Mouse (Mus musculus) cerebellum, adult 9-10 months (tissue): ENCODE data around the gene Klf9.

Experiments used
- DNase-seq: peaks from one replicate; pipeline ENCODE4 v3.0.0; 2022

Klf9 gene

GRCm38 (mm10) chr19:23164651-23165240 is 23.7 kb downstream of the Klf9 start:
- peak; percentile 45 for DNase-seq

GRCm38 (mm10) chr19:23166550-23167284 is 25.7 kb downstream of the Klf9 start:
- DNase-seq: no peak

DNA sequence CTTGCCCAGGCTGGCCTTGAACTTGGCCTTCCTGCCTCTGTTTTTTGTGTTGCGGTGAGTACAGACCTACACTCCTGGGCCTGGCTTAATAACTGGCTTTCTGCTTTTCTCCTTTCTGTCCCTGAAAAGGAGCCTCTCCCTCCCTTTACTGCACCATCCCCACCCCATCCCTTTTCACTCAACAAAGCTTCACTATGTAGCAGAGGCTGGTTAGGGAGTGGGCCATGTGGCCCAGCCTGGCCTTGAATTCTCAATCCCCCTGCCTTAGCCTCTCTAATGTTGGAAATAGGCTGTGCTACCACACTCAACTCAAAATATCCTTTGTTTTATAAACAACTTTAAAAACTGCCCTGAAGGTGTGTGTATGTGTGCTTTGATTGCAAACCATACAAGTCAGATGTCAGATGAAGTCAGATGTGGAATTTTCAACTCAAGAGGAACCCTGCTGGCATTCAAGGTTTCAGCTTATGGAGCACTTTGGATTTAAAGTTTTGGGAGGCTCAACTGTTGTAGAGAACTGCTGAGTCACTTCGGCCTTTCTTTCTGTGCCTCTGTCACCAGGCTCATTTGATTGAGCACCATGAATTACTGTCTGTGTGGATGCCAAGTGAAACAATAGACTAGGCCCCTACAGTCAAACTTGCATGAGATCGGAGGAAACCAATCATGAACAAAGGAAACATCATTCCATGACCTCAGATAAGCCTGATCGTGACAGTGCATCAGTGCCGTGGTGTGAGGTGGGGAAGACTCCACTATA is 28.1 kb downstream of the Klf9 start:
- DNase-seq: no peak

- no peak for DNase-seq
Observed at GRCm38 (mm10) chr19:23169659-23170050, 28.6 kb downstream of the Klf9 start.

- peak; percentile 80 for DNase-seq
Observed at GRCm38 (mm10) chr19:23170476-23170875, 29.4 kb downstream of the Klf9 start.

- DNase-seq: no peak
Observed at GRCm38 (mm10) chr19:23171136-23171535, 30.1 kb downstream of the Klf9 start.

GRCm38 (mm10) chr19:23175090-23175489 is 34.1 kb downstream of the Klf9 start:
- DNase-seq: no peak

GRCm38 (mm10) chr19:23175511-23175910 is 34.5 kb downstream of the Klf9 start:
- no peak for DNase-seq

GRCm38 (mm10) chr19:23178533-23178932 is 37.5 kb downstream of the Klf9 start:
- DNase-seq: no peak

- no peak for DNase-seq
Observed at GRCm38 (mm10) chr19:23183493-23183892, 42.5 kb downstream of the Klf9 start.

DNA sequence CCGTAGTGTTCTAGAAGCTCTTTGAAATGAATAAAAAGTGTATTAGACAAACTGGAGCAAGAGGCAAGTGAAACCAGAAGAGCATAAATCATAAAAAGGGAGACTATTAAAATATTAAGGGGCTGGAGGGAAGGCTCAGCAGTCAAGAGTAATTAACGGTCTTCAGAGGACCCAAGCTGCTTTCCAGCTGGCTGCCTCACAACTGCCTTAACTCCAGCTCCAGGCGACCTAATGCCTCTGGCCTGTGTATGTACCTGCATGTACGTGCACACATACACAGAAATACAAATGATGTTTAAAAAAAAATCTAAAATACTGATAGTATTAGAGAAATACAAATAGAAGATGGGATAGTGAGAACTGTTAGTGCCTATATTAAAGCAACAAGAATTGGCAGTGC is 43.0 kb downstream of the Klf9 start:
- no peak for DNase-seq

GRCm38 (mm10) chr19:23187732-23188131 is 46.7 kb downstream of the Klf9 start:
- DNase-seq: no peak

DNA sequence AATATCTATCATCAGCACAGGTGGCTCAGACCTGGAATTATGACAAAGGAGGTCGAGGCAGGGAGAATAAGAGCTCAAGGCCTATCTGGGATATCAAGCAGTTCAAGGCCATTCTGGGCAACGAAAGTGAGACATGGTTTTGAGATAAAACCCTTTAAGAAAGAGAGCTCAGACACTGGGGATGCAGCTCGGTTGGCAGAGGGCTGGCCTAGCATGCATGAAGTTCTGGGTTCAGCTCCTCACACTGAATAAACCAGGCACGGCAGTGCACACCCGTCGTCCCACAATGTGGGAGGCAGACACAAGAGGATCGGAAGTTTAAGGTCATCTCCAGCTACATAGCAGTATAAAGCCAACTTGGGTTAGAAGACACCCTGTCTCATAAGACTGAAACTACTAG is 48.0 kb downstream of the Klf9 start:
- DNase-seq: no peak

DNA sequence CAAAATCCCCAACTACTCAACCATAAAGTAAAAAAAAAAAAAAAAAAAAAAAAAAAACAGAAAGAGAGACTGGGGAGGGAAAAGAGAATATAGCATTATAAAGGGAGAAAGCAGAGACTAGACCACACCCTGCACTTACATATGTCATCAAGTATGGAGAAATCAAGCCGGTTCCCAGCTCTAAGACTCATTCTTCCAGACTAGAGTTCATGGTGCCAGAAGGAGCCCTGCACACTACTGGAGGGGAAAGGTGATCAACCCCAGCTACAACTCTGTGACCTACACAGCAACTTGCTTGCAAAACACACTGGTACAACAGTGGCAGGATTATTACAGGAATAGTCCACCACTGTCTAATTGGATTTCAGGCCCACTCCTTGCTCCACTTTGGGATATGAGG is 48.7 kb downstream of the Klf9 start:
- no peak for DNase-seq

DNA sequence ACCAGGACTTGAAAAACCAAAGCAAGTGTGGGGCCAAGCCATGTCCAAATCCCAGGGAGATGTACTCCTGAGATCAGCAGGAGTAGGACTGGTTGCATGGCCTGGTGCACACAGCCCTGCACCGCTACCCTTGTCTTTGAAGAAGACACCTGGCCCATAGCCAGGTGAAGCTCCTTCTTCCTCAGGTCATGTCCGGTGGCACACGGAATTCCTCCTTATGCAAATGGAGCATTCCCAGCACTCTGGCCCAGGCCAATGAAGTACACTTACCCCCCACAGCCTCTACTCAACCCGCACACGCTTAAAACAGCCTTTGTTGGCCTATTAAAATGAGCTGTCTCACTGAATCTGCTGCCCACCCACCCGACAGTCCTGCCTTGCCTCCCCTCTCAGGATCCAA is 50.5 kb downstream of the Klf9 start:
- no peak for DNase-seq

DNA sequence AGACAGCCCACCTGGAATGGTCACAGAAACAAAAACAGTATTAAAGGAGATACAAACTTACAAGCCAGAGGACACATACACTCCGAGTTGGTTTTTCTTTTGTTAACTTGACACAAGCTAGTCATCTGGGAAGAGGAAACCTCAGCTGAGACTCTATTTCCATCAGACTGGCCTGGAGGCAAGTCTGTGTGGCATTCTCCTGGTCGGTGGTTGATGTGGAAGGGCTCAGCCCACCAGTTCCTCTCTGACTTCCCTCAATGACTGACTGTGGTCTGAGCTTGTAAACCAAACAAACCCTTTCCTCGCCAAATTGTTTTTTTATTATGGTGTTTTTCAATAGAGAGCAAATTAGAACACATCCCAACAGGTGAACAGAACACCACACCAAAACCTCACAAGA is 52.0 kb downstream of the Klf9 start:
- no peak for DNase-seq

GRCm38 (mm10) chr19:23202106-23202505 is 61.1 kb downstream of the Klf9 start:
- DNase-seq: no peak

DNA sequence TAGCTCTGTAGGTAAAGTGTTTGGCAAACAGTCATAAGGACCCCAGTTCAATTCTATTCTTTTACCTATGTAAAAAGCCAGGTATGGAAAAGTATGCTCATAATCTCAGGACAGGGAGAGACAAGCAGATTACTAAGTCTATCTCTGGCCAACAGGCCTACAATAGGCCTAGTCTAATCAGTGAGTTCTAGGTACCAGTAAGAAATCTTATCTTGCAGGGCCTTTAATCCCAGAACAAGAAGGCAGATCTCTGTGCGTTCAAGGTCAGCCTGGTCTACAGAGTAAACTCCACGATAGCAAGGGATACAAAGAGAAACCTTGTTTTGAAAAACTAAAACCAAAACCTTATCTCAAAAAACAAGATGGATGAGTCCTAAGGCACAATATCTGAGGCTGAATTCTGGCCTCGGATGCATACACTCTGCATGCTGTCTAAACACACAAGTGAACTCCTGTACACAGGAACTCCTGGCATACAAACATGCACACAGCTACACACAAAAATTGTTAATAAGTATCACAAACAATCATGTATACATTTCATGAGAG is 62.6 kb downstream of the Klf9 start:
- no peak for DNase-seq

DNA sequence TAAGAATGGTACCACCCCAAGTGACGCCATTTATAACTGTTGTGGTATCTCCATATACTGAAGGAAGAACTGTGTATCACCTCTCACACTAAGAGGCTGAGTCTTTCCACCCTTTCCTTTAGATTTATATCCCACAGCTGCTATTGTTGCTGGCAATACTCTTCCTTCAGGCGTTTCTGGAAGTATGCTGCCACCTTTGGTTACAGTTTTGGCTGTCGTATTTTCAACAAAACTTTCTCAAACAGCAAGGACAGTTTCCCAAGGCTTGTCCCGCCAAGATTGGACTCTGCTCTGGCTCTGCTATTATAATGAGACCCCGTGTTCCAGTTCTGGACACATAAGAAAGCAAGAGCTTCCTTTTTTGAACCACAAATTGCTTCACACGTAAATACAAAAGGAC is 70.3 kb downstream of the Klf9 start:
- peak; percentile 29 for DNase-seq

- DNase-seq: no peak
Observed at GRCm38 (mm10) chr19:23214326-23214725, 73.3 kb downstream of the Klf9 start.
